Mouse (Mus musculus): ENCODE results near the gene Prkci. TPM values are rescaled to one million over a fixed set of nuclear protein-coding genes. Genes with fewer than 3 reads are reported as not detected.
A peak's percentile ranks its signal among the peaks of the same experiment; 100 is the strongest.

The Prkci gene
- polyA plus RNA-seq, 1 experiment from 2014 or later: 38.5 TPM

GRCm38 (mm10) chr3:30999401-31000017 lies 4.0 kb downstream of the Prkci start:
- H3K4me2 ChIP-seq (replicated peaks): peak overlapping the region; percentile 41
- H3K27me3 ChIP-seq (replicated peaks): no peaks in the 10 kb centered on the region
- 27% methylated on average over 10 of the region's 10 CpGs for WGBS
- no peak overlapping the region for H3K4me3 ChIP-seq (replicated peaks)
- H3K4me1 ChIP-seq (replicated peaks): peaks cover 20% of the 10 kb centered on the region
- H3K27ac ChIP-seq: peak overlapping the region; percentile 80
- ATAC-seq: peak; percentile 30
- no peaks in the 10 kb centered on the region for H3K36me3 ChIP-seq
- no peak overlapping the region for H3K9ac ChIP-seq
- no peaks in the 10 kb centered on the region for H3K9me3 ChIP-seq

GRCm38 (mm10) chr3:31000018-31000407 lies 4.5 kb downstream of the Prkci start:
- 24% methylated on average over 4 of the region's 4 CpGs for WGBS
- no peak overlapping the region for H3K4me3 ChIP-seq (replicated peaks)
- peaks cover 20% of the 10 kb centered on the region for H3K4me1 ChIP-seq (replicated peaks)
- peak overlapping the region; percentile 80 for H3K27ac ChIP-seq
- H3K9ac ChIP-seq: no peak overlapping the region
- H3K36me3 ChIP-seq: no peaks in the 10 kb centered on the region
- peak overlapping the region; percentile 41 for H3K4me2 ChIP-seq (replicated peaks)
- H3K9me3 ChIP-seq: no peaks in the 10 kb centered on the region
- H3K27me3 ChIP-seq (replicated peaks): no peaks in the 10 kb centered on the region
- ATAC-seq: no peak; the same call in 1 of the 2 replicates

GRCm38 (mm10) chr3:31001048-31001676 lies 5.6 kb downstream of the Prkci start:
- Histone ChIP-seq H3K27me3 (replicated peaks) (no peaks in the 10 kb centered on the region), H3K36me3 (no peaks in the 10 kb centered on the region), H3K9me3 (no peaks in the 10 kb centered on the region), H3K27ac (0 out of 2 replicates have a peak overlapping the region, but pooled peaks have one; percentile 2), H3K4me3 (replicated peaks) (no peak overlapping the region), H3K4me2 (replicated peaks) (no peak overlapping the region), H3K4me1 (replicated peaks) (peaks cover 20% of the 10 kb centered on the region), H3K9ac (no peak overlapping the region)
- ATAC-seq: no peak
- WGBS: 52% methylated on average over 3 of the region's 3 CpGs

GRCm38 (mm10) chr3:31004320-31005209 lies 9.0 kb downstream of the Prkci start:
- Histone ChIP-seq H3K4me1 (replicated peaks) (peaks cover 15% of the 10 kb centered on the region), H3K27me3 (replicated peaks) (no peaks in the 10 kb centered on the region), H3K4me3 (replicated peaks) (no peak overlapping the region), H3K36me3 (no peaks in the 10 kb centered on the region), H3K27ac (no peak overlapping the region), H3K9me3 (no peaks in the 10 kb centered on the region), H3K4me2 (replicated peaks) (no peak overlapping the region), H3K9ac (no peak overlapping the region)
- WGBS: 85% methylated on average over 6 of the region's 6 CpGs
- no peak for ATAC-seq

GRCm38 (mm10) chr3:31014374-31014773 lies 18.8 kb downstream of the Prkci start:
- peaks cover 23% of the 10 kb centered on the region for H3K4me1 ChIP-seq (replicated peaks)
- no peak overlapping the region for H3K4me2 ChIP-seq (replicated peaks)
- ATAC-seq: no peak
- no peaks in the 10 kb centered on the region for H3K27me3 ChIP-seq (replicated peaks)
- no peak overlapping the region for H3K9ac ChIP-seq
- no peaks in the 10 kb centered on the region for H3K36me3 ChIP-seq
- H3K4me3 ChIP-seq (replicated peaks): no peak overlapping the region
- WGBS: 81% methylated on average over 2 of the region's 2 CpGs
- no peaks in the 10 kb centered on the region for H3K9me3 ChIP-seq
- no peak overlapping the region for H3K27ac ChIP-seq

- H3K9ac ChIP-seq: no peak overlapping the region
- WGBS: 48% methylated on average over 10 of the region's 10 CpGs
These were observed 20.3 kb downstream of the Prkci start for GRCm38 (mm10) chr3:31015682-31016443.

GRCm38 (mm10) chr3:31016594-31017196 lies 21.1 kb downstream of the Prkci start:
- WGBS: 30% methylated on average over 9 of the region's 9 CpGs
- H3K9ac ChIP-seq: no peak overlapping the region

More at GRCm38 (mm10) chr3:31015682-31016443, 20.3 kb downstream of the Prkci start:
- H3K9me3 ChIP-seq: no peaks in the 10 kb centered on the region
- 0 out of 2 replicates have a peak, but pooled peaks cover 6% of the 10 kb centered on the region for H3K36me3 ChIP-seq
- ATAC-seq: peak; percentile 18; the same call in 1 of the 2 replicates
- no peak overlapping the region for H3K4me3 ChIP-seq (replicated peaks)
- 0 out of 2 replicates have a peak overlapping the region, but pooled peaks have one; percentile 3 for H3K4me2 ChIP-seq (replicated peaks)
- H3K27ac ChIP-seq: peak overlapping the region; percentile 57
- peaks cover 23% of the 10 kb centered on the region for H3K4me1 ChIP-seq (replicated peaks)
- no peaks in the 10 kb centered on the region for H3K27me3 ChIP-seq (replicated peaks)

GRCm38 (mm10) chr3:31017652-31018051 lies 22.1 kb downstream of the Prkci start:
- Histone ChIP-seq H3K27me3 (replicated peaks) (no peaks in the 10 kb centered on the region), H3K4me2 (replicated peaks) (no peak overlapping the region), H3K4me1 (replicated peaks) (peaks cover 23% of the 10 kb centered on the region), H3K9me3 (no peaks in the 10 kb centered on the region), H3K27ac (no peak overlapping the region), H3K36me3 (0 out of 2 replicates have a peak, but pooled peaks cover 6% of the 10 kb centered on the region), H3K9ac (no peak overlapping the region), H3K4me3 (replicated peaks) (no peak overlapping the region)
- no peak for ATAC-seq
- 56% methylated on average over 4 of the region's 4 CpGs for WGBS

More at GRCm38 (mm10) chr3:31016594-31017196, 21.1 kb downstream of the Prkci start:
- no peaks in the 10 kb centered on the region for H3K9me3 ChIP-seq
- H3K4me2 ChIP-seq (replicated peaks): no peak overlapping the region
- H3K4me1 ChIP-seq (replicated peaks): peaks cover 23% of the 10 kb centered on the region
- ATAC-seq: peak; percentile 66
- 0 out of 2 replicates have a peak, but pooled peaks cover 6% of the 10 kb centered on the region for H3K36me3 ChIP-seq
- H3K4me3 ChIP-seq (replicated peaks): no peak overlapping the region
- H3K27me3 ChIP-seq (replicated peaks): no peaks in the 10 kb centered on the region
- H3K27ac ChIP-seq: peak overlapping the region; percentile 57

GRCm38 (mm10) chr3:31019287-31019686 lies 23.7 kb downstream of the Prkci start:
- ATAC-seq: no peak
- H3K9ac ChIP-seq: no peak overlapping the region
- no peak overlapping the region for H3K4me2 ChIP-seq (replicated peaks)
- H3K9me3 ChIP-seq: no peaks in the 10 kb centered on the region
- no peak overlapping the region for H3K4me3 ChIP-seq (replicated peaks)
- 0 out of 2 replicates have a peak, but pooled peaks cover 6% of the 10 kb centered on the region for H3K36me3 ChIP-seq
- 71% methylated on average over 1 of the region's 1 CpGs for WGBS
- no peaks in the 10 kb centered on the region for H3K27me3 ChIP-seq (replicated peaks)
- H3K4me1 ChIP-seq (replicated peaks): peaks cover 30% of the 10 kb centered on the region
- H3K27ac ChIP-seq: no peak overlapping the region

GRCm38 (mm10) chr3:31019793-31020447 lies 24.4 kb downstream of the Prkci start:
- H3K27me3 ChIP-seq (replicated peaks): no peaks in the 10 kb centered on the region
- H3K9me3 ChIP-seq: no peaks in the 10 kb centered on the region
- peaks cover 30% of the 10 kb centered on the region for H3K4me1 ChIP-seq (replicated peaks)
- 0 out of 2 replicates have a peak, but pooled peaks cover 6% of the 10 kb centered on the region for H3K36me3 ChIP-seq
- ATAC-seq: no peak
- WGBS: 94% methylated on average over 5 of the region's 5 CpGs
- H3K4me3 ChIP-seq (replicated peaks): no peak overlapping the region
- H3K4me2 ChIP-seq (replicated peaks): no peak overlapping the region
- H3K9ac ChIP-seq: no peak overlapping the region
- no peak overlapping the region for H3K27ac ChIP-seq

GRCm38 (mm10) chr3:31020656-31021055 lies 25.1 kb downstream of the Prkci start:
- Histone ChIP-seq H3K4me2 (replicated peaks) (no peak overlapping the region), H3K9ac (no peak overlapping the region), H3K27me3 (replicated peaks) (no peaks in the 10 kb centered on the region), H3K4me3 (replicated peaks) (no peak overlapping the region), H3K9me3 (no peaks in the 10 kb centered on the region), H3K36me3 (0 out of 2 replicates have a peak, but pooled peaks cover 6% of the 10 kb centered on the region), H3K27ac (no peak overlapping the region), H3K4me1 (replicated peaks) (peaks cover 26% of the 10 kb centered on the region)
- 77% methylated on average over 4 of the region's 4 CpGs for WGBS
- ATAC-seq: no peak
